Mouse (Mus musculus) heart, adult 2 months (tissue): Measurements from ENCODE around the gene Samd11.

Experiments
- CTCF ChIP-seq: fragments of 200-600 bp; IDR thresholded peaks from 2 replicates; pipeline ENCODE4 v1.8.1; 2022; ENCODE audit warnings: antibody characterized with exemption, mild to moderate bottlenecking, moderate library complexity
- POLR2A ChIP-seq: fragments of 200-500 bp; IDR thresholded peaks from 2 replicates; pipeline ENCODE4 v1.6.1; 2011; ENCODE audit warnings: mild to moderate bottlenecking, low read depth, low read length, control low read depth; ENCODE audit not compliant: insufficient read depth

DNA sequence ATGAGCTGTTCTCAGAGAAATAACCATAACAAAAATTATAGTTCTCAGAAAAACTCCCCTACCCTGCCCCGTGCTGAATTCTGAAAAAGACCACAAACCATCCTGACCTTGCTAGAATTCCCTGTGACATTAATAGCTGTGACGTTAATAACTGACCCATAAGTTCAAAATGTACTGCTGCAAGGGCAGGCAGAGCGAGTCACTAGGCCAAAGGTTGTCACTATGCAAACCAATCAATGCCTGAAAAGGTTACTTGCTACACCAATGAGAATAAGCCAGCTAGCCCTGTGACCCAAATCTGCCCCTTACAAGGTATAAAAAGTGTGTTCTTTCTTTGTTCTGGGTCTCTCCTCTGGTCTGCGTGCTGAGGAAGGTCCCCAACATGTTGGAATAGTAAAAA, 46.6 kb downstream of the Samd11 start:
- TF ChIP-seq CTCF (no peak), POLR2A (no peak)
